Mouse (Mus musculus): ENCODE results near the gene Csgalnact2. TPM values are rescaled to one million over a fixed set of nuclear protein-coding genes. Genes with fewer than 3 reads are reported as not detected.
A peak's percentile ranks its signal among the peaks of the same experiment; 100 is the strongest.

Gene Csgalnact2
- 10.4 and 11.8 TPM in 2 replicates for polyA plus RNA-seq (2015; fragmentation: Nextera tagmentation; extraction: Ambion mirVana)

DNA sequence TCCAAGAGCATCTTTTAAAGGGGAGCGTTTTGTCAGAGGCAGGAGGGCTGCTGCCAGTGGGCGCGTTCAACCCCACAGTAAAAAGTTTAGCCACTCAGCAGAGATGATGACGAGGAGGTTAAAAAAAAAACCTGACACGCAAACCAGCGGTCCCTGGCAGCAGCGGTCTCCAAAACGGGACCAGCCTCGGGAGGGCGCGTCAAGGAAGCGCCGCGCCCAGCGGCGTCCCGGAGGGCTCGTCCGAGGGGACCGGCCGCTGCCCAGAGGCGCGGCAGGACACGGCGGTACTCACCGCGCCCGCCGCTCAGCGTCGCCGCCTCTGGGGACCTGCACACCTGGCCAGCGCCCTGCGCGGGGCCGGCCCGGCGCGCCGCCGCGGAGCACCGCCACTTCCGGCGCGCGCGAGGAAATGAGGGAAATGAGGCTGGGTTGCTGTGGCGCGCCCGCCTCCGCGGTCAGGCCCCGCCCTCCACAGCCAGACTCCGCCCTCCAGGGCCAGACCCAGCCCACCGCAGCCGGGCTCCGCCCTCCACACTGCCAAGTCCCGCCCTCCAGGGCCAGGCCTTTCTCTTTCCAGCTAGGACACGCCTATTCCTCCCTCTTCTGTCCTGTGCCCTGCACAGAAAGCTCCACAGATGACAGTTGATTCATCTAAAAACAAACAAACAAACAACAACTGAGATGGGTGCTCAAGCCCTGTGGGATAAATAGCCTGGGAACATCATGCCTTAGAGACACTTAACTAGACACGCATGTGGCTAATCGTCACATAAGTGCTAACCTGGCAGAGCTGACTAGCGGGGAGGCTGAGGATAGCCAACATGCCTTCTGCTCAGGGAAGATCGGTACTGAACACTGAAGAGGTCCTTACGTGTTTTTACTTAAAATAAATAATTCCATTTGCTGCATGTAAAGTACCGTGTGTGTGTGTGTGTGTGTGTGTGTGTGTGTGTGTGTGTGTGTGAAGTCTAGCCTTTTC is at the start of gene Csgalnact2:
Gene Csgalnact2, minus strand, starts transcription at position 410 of the 979 bp plus-strand sequence.
- WGBS = 5% methylated on average over 65 of the region's 66 CpGs
- Histone ChIP-seq H3K27ac (ENCODE audit: low read length) (peak within 1 kb of the TSS; percentile 78), H3K4me1 (ENCODE audit: control insufficient read depth, insufficient read depth, low read length) (peaks cover 7% of the 10 kb centered on the region), H3K4me2 (ENCODE audit: low read length) (peak within 1 kb of the TSS; percentile 89), H3K9me3 (replicated peaks; ENCODE audit: control insufficient read depth, low read length, poor library complexity, severe bottlenecking) (no peaks in the 10 kb centered on the region), H3K4me3 (ENCODE audit: low read depth, low read length) (peak within 1 kb of the TSS; percentile 69), H3K36me3 (ENCODE audit: control insufficient read depth, insufficient read depth, low read length) (no peaks in the 10 kb centered on the region), H3K9ac (ENCODE audit: low read depth, low read length) (peak within 1 kb of the TSS; percentile 80), H3K27me3 (ENCODE audit: control insufficient read depth, insufficient read depth, low read depth, low read length) (no peaks in the 10 kb centered on the region)
- peak; percentile 99 for ATAC-seq

DNA sequence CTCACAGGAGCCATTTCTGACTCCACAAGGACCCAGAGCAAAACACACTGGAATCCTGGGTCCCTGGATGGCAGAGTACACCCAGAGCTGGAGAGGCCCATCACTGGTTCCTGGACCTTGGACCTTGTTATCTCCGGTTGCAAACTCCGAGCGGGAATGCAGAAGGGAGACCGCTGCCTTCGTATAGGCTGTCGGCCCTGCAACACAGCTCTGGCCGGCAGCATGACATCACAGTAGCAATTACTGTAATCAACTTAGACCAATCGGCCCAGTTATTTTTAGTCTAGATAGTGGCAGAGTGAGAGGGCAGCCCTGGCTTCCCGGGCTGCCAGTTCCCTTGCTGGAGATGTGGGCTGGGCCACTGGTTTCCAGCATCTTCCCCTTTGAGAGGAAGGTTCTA is 49.7 kb upstream of the Csgalnact2 start:
- no peaks in the 10 kb centered on the region for H3K9me3 ChIP-seq (replicated peaks; ENCODE audit: control insufficient read depth, low read length, poor library complexity, severe bottlenecking)
- WGBS = 92% methylated on average over 9 of the region's 9 CpGs
- no peak for ATAC-seq

DNA sequence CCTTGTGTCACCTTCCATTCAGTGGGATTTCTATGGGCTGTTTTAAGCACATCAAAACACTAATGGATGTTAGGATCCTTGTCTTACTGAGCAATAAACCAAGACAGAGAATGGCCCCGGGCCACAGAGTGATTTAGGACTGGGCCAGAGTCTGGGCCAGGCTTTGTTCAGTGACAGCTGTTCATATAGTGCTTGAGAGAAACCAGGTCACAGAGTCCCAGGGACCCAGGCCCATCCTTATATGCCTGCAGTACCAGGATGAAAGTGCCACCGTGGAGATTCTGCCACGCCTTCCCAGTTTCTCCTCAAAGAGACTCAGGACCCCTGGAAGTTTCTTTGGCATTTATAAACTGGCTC is 48.3 kb upstream of the Csgalnact2 start:
- Histone ChIP-seq H3K4me3 (ENCODE audit: low read depth, low read length) (no peak overlapping the region), H3K4me2 (ENCODE audit: low read length) (no peak overlapping the region), H3K9ac (ENCODE audit: low read depth, low read length) (no peak overlapping the region), H3K9me3 (replicated peaks; ENCODE audit: control insufficient read depth, low read length, poor library complexity, severe bottlenecking) (no peaks in the 10 kb centered on the region), H3K4me1 (ENCODE audit: control insufficient read depth, insufficient read depth, low read length) (no peaks in the 10 kb centered on the region), H3K27ac (ENCODE audit: low read length) (no peak overlapping the region), H3K27me3 (ENCODE audit: control insufficient read depth, insufficient read depth, low read depth, low read length) (no peaks in the 10 kb centered on the region; the same call in 1 of the 2 replicates), H3K36me3 (ENCODE audit: control insufficient read depth, insufficient read depth, low read length) (no peaks in the 10 kb centered on the region)
- ATAC-seq = no peak
- WGBS = 85% methylated on average over 3 of the region's 3 CpGs

More for the DNA sequence above, 49.7 kb upstream of the Csgalnact2 start:
- H3K9ac ChIP-seq (ENCODE audit: low read depth, low read length) = no peak overlapping the region
- no peak overlapping the region for H3K4me2 ChIP-seq (ENCODE audit: low read length)
- no peaks in the 10 kb centered on the region for H3K4me1 ChIP-seq (ENCODE audit: control insufficient read depth, insufficient read depth, low read length)
- no peak overlapping the region for H3K4me3 ChIP-seq (ENCODE audit: low read depth, low read length)
- no peaks in the 10 kb centered on the region for H3K36me3 ChIP-seq (ENCODE audit: control insufficient read depth, insufficient read depth, low read length)
- H3K27ac ChIP-seq (ENCODE audit: low read length) = no peak overlapping the region
- no peaks in the 10 kb centered on the region; the same call in 1 of the 2 replicates for H3K27me3 ChIP-seq (ENCODE audit: control insufficient read depth, insufficient read depth, low read depth, low read length)

DNA sequence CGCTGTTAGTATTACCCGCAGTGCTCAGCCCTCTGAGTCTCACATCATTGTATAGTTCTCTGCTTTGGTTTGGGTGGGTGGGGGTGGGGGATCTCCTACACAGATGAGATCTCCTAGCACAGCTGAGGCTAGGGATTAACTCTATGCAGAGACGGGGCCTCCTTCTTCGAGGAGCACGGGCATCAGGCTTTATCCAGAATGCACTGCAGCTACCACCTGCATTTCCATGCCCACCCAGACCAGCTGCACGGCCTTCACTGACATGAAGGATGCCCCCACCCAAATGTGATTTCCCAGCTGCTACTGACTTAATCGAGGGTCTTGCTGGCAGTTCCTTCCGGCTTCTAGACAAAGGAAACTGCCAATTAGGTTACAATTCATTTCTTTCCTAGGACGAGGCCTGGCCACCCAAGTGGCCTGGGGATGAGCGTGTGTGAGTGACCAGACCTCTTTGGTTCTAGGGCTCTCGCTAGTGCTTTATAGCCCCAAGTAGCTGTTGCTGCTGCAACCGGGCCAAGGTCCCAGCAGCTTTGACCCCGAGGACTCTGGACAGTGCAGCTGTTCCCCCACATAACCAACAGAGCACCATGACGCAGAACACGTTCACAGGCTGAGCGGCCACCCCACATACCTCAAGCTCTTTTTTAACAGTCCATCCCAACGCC is 47.8 kb upstream of the Csgalnact2 start:
- no peaks in the 10 kb centered on the region for H3K27me3 ChIP-seq (ENCODE audit: control insufficient read depth, insufficient read depth, low read depth, low read length)
- no peak overlapping the region for H3K9ac ChIP-seq (ENCODE audit: low read depth, low read length)
- H3K9me3 ChIP-seq (replicated peaks; ENCODE audit: control insufficient read depth, low read length, poor library complexity, severe bottlenecking) = no peaks in the 10 kb centered on the region
- ATAC-seq = no peak
- no peaks in the 10 kb centered on the region for H3K4me1 ChIP-seq (ENCODE audit: control insufficient read depth, insufficient read depth, low read length)
- H3K36me3 ChIP-seq (ENCODE audit: control insufficient read depth, insufficient read depth, low read length) = no peaks in the 10 kb centered on the region
- no peak overlapping the region for H3K4me3 ChIP-seq (ENCODE audit: low read depth, low read length)
- H3K27ac ChIP-seq (ENCODE audit: low read length) = no peak overlapping the region
- WGBS = 47% methylated on average over 17 of the region's 17 CpGs
- H3K4me2 ChIP-seq (ENCODE audit: low read length) = no peak overlapping the region

DNA sequence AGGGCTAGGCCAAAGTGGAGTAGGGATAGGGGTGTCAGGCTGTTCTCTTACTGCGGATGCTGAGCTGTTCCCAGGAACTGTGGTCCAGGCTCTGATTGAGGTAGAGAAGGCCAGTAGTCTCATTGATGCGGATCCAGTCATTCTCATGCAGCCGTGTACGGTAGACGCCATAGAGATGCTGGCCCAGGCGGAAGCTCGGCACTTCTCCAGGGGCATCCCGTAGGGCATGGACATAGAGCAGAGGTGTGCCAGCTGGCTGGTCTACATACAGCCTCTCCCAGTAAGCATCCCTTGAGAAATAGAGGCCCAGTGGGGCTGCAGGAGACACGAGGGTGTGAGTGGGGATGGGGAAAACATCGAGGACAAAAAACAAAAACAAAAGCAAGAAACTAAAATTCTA is 45.2 kb upstream of the Csgalnact2 start:
- Histone ChIP-seq H3K4me3 (ENCODE audit: low read depth, low read length) (no peak overlapping the region), H3K4me1 (ENCODE audit: control insufficient read depth, insufficient read depth, low read length) (no peaks in the 10 kb centered on the region), H3K27me3 (ENCODE audit: control insufficient read depth, insufficient read depth, low read depth, low read length) (no peaks in the 10 kb centered on the region), H3K27ac (ENCODE audit: low read length) (no peak overlapping the region), H3K4me2 (ENCODE audit: low read length) (no peak overlapping the region), H3K9me3 (replicated peaks; ENCODE audit: control insufficient read depth, low read length, poor library complexity, severe bottlenecking) (no peaks in the 10 kb centered on the region), H3K36me3 (ENCODE audit: control insufficient read depth, insufficient read depth, low read length) (no peaks in the 10 kb centered on the region), H3K9ac (ENCODE audit: low read depth, low read length) (no peak overlapping the region)
- 88% methylated on average over 10 of the region's 10 CpGs for WGBS
- ATAC-seq = no peak

DNA sequence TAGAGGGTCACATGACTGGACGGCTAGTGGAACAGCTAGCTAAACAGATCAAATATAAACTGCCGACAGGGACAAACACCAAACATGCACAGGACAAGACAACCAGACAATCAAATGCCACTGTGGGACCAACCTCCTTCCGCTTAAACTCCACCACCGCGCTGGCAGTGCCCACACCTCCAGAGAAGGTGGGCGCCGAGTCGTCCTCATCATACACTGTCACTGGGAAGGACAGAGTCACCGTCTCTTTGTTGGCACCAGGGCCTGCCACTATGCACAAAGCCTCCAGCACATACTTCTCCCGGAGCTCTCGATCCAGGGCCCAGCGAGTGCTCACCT is 41.1 kb upstream of the Csgalnact2 start:
- Histone ChIP-seq H3K9ac (ENCODE audit: low read depth, low read length) (no peak overlapping the region), H3K36me3 (ENCODE audit: control insufficient read depth, insufficient read depth, low read length) (no peaks in the 10 kb centered on the region), H3K9me3 (replicated peaks; ENCODE audit: control insufficient read depth, low read length, poor library complexity, severe bottlenecking) (no peaks in the 10 kb centered on the region), H3K27me3 (ENCODE audit: control insufficient read depth, insufficient read depth, low read depth, low read length) (no peaks in the 10 kb centered on the region), H3K27ac (ENCODE audit: low read length) (no peak overlapping the region), H3K4me3 (ENCODE audit: low read depth, low read length) (no peak overlapping the region), H3K4me1 (ENCODE audit: control insufficient read depth, insufficient read depth, low read length) (no peaks in the 10 kb centered on the region), H3K4me2 (ENCODE audit: low read length) (no peak overlapping the region)
- 73% methylated on average over 12 of the region's 12 CpGs for WGBS
- ATAC-seq = peak; percentile 50

DNA sequence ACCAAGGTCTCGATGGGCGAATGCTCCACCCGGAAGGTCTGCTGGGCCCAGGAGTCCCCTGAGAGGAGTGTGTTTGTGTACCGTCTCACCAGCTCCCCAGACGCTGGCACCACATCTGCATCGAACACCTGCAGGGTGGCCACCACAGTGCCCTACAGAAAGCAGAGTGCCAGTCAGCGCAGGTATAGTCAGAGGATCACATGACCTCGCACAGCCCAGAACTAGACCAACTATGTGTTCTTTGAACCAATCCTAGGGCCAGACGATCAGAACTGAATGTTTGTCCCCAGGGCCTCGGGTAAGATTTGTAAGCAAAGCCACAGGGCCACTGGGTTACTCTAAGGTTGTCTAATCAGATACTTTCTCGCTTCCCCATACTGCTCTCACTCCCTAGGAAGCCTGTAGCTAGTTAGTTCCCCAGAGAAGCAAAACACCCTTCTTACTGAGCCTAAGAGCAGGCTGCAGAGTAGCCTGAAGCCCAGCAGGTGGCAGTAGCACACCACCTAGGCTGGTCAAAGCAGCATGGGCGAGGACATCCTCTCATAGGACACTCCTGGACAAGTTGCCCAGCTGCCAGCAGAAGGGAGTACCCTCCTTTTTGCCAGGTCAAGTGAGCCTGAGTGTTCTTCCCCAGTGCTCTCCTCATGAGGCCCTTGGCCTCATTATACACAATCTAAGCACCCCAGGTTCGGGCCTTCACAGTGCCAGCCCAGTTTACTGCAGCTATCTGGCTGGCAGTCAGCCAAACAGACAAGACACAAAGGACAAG is 40.6 kb upstream of the Csgalnact2 start:
- ATAC-seq = peak; percentile 83
- no peaks in the 10 kb centered on the region for H3K27me3 ChIP-seq (ENCODE audit: control insufficient read depth, insufficient read depth, low read depth, low read length)
- 58% methylated on average over 13 of the region's 13 CpGs for WGBS
- no peak overlapping the region for H3K9ac ChIP-seq (ENCODE audit: low read depth, low read length)
- no peak overlapping the region for H3K4me3 ChIP-seq (ENCODE audit: low read depth, low read length)
- H3K27ac ChIP-seq (ENCODE audit: low read length) = no peak overlapping the region
- no peaks in the 10 kb centered on the region for H3K9me3 ChIP-seq (replicated peaks; ENCODE audit: control insufficient read depth, low read length, poor library complexity, severe bottlenecking)
- no peaks in the 10 kb centered on the region for H3K4me1 ChIP-seq (ENCODE audit: control insufficient read depth, insufficient read depth, low read length)
- no peak overlapping the region for H3K4me2 ChIP-seq (ENCODE audit: low read length)
- no peaks in the 10 kb centered on the region for H3K36me3 ChIP-seq (ENCODE audit: control insufficient read depth, insufficient read depth, low read length)

DNA sequence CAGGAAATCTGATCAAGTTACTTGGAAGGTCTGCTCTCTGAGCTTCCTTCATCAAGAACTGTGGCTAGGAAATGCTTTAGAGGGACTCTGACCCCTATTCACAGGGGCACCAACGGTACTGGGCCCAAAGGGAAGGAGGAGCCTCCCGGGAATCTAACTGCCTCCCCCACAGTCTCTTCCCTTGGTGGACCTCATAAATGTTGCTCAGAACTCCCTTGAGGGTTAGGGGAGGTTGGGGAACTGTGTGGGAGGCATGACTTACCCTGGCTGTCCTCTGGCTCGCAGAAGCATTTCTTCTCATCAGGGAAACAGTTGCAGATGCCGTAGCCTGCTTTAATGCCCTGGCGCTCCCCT is 35.0 kb upstream of the Csgalnact2 start:
- no peak overlapping the region for H3K4me3 ChIP-seq (ENCODE audit: low read depth, low read length)
- H3K4me2 ChIP-seq (ENCODE audit: low read length) = no peak overlapping the region
- no peak for ATAC-seq
- no peaks in the 10 kb centered on the region for H3K36me3 ChIP-seq (ENCODE audit: control insufficient read depth, insufficient read depth, low read length)
- H3K9me3 ChIP-seq (replicated peaks; ENCODE audit: control insufficient read depth, low read length, poor library complexity, severe bottlenecking) = no peaks in the 10 kb centered on the region
- H3K27me3 ChIP-seq (ENCODE audit: control insufficient read depth, insufficient read depth, low read depth, low read length) = no peaks in the 10 kb centered on the region
- no peak overlapping the region for H3K27ac ChIP-seq (ENCODE audit: low read length)
- no peaks in the 10 kb centered on the region for H3K4me1 ChIP-seq (ENCODE audit: control insufficient read depth, insufficient read depth, low read length)
- no peak overlapping the region for H3K9ac ChIP-seq (ENCODE audit: low read depth, low read length)
- 85% methylated on average over 5 of the region's 5 CpGs for WGBS

All from midbrain, embryonic 16.5 days (tissue).